Mouse (Mus musculus) hindbrain, embryonic 15.5 days (tissue): ENCODE results near the gene Gm17455. TPM values are rescaled to one million over a fixed set of nuclear protein-coding genes. Genes with fewer than 3 reads are reported as not detected.

ENCODE experiments used
- ATAC-seq: fragments of 200-750 bp; cut with Nextera tagmentation; 2 replicates; pipeline ENCODE4 v1.8.0; 2017; ENCODE audit warnings: low read depth, moderate number of reproducible peaks, moderate TSS enrichment; ENCODE audit not compliant: low FRiP score
- H3K27ac ChIP-seq: fragments of 300-500 bp; sonication (generic); replicated peaks from 2 replicates; pipeline ENCODE4 v1.5.1; 2015; ENCODE audit warnings: mild to moderate bottlenecking, inconsistent platforms
- H3K27me3 ChIP-seq: fragments of 300-500 bp; sonication (generic); 2 replicates; pipeline ENCODE4 v1.6.1; 2015; ENCODE audit warnings: control low read depth, inconsistent platforms
- H3K36me3 ChIP-seq: fragments of 300-500 bp; sonication (generic); 2 replicates; pipeline ENCODE4 v1.6.1; 2015; ENCODE audit warnings: control low read depth, inconsistent platforms
- H3K4me1 ChIP-seq: fragments of 300-500 bp; sonication (generic); replicated peaks from 2 replicates; pipeline ENCODE4 v1.6.1; 2015; ENCODE audit warnings: control low read depth, inconsistent platforms
- H3K4me2 ChIP-seq: fragments of 300-500 bp; sonication (generic); 2 replicates; pipeline ENCODE4 v1.6.1; 2015; ENCODE audit warnings: moderate library complexity, mild to moderate bottlenecking, inconsistent platforms
- H3K4me3 ChIP-seq: fragments of 300-500 bp; sonication (generic); 2 replicates; pipeline ENCODE4 v1.5.1; 2015; ENCODE audit warnings: mild to moderate bottlenecking, inconsistent platforms
- H3K9ac ChIP-seq: fragments of 300-500 bp; sonication (generic); 2 replicates; pipeline ENCODE4 v1.6.1; 2015; ENCODE audit warnings: inconsistent platforms
- H3K9me3 ChIP-seq: fragments of 300-500 bp; sonication (generic); 2 replicates; pipeline ENCODE4 v1.6.1; 2016; ENCODE audit warnings: control low read depth, inconsistent platforms
- WGBS: fragments of 180-500 bp; shearing (Covaris S2); methylation state at CpG from one replicate; pipeline ENCODE4 v1.1.7; 2015; 5-methylcytosine and 5-hydroxymethylcytosine counted together
- polyA plus RNA-seq: library from polyadenylated mRNA; unstranded; fragments of >200 nt; fragmentation: Nextera tagmentation; extraction: Ambion mirVana; gene quantifications from 2 replicates; pipeline ENCODE4 v1.2.1, GENCODE M21; 2015

Gene Gm17455
- polyA plus RNA-seq, 1 experiment from 2014 or later, result 16.8 TPM

GRCm38 (mm10) chr10:60442321-60442720, 42.8 kb downstream of the Gm17455 start:
- ATAC-seq, result no peak
- H3K4me3 ChIP-seq, result no peak overlapping the region
- H3K36me3 ChIP-seq, result no peaks in the 10 kb centered on the region
- no peaks in the 10 kb centered on the region for H3K9me3 ChIP-seq
- no peak overlapping the region for H3K27ac ChIP-seq
- no peak overlapping the region for H3K4me2 ChIP-seq
- no peaks in the 10 kb centered on the region for H3K4me1 ChIP-seq
- H3K27me3 ChIP-seq, result no peaks in the 10 kb centered on the region
- no peak overlapping the region for H3K9ac ChIP-seq
- 82% methylated on average over 4 of the region's 4 CpGs for WGBS

GRCm38 (mm10) chr10:60443078-60443477, 43.6 kb downstream of the Gm17455 start:
- H3K27me3 ChIP-seq, result no peaks in the 10 kb centered on the region
- no peaks in the 10 kb centered on the region for H3K9me3 ChIP-seq
- whole genome bisulfite sequencing, result 10% methylated on average over 2 of the region's 2 CpGs
- no peak overlapping the region for H3K9ac ChIP-seq
- H3K36me3 ChIP-seq, result no peaks in the 10 kb centered on the region
- H3K27ac ChIP-seq, result no peak overlapping the region
- no peak for ATAC-seq
- no peak overlapping the region for H3K4me2 ChIP-seq
- no peak overlapping the region for H3K4me3 ChIP-seq
- no peaks in the 10 kb centered on the region for H3K4me1 ChIP-seq

GRCm38 (mm10) chr10:60445031-60445593, 45.6 kb downstream of the Gm17455 start:
- Histone ChIP-seq H3K27ac (no peak overlapping the region), H3K9ac (no peak overlapping the region), H3K36me3 (no peaks in the 10 kb centered on the region), H3K9me3 (no peaks in the 10 kb centered on the region), H3K4me2 (no peak overlapping the region), H3K4me3 (no peak overlapping the region), H3K4me1 (no peaks in the 10 kb centered on the region), H3K27me3 (no peaks in the 10 kb centered on the region)
- ATAC-seq, result no peak; the same call in 1 of the 2 replicates
- 71% methylated on average over 8 of the region's 8 CpGs for WGBS

- peak; percentile 68 for ATAC-seq
- no peaks in the 10 kb centered on the region for H3K27me3 ChIP-seq
- H3K27ac ChIP-seq, result peak overlapping the region; percentile 42; the same call in 1 of the 2 replicates
- 50% methylated on average over 12 of the region's 12 CpGs for WGBS
- H3K4me1 ChIP-seq, result no peaks in the 10 kb centered on the region
- H3K36me3 ChIP-seq, result no peaks in the 10 kb centered on the region
- no peaks in the 10 kb centered on the region for H3K9me3 ChIP-seq
- no peak overlapping the region for H3K4me2 ChIP-seq
- H3K9ac ChIP-seq, result no peak overlapping the region
- H3K4me3 ChIP-seq, result no peak overlapping the region
Measured at GRCm38 (mm10) chr10:60447186-60447585, 47.7 kb downstream of the Gm17455 start.

Other genes starting within 250 kb of the Gm17455 start
- gene Chst3, start 180.5 kb upstream of the Gm17455 start, polyA plus RNA-seq, result 1.8 and 2.2 TPM in 2 replicates
- gene Psap, start 122.1 kb upstream of the Gm17455 start, polyA plus RNA-seq, result 194 and 203 TPM in 2 replicates
- 2.5 and 3.2 TPM in 2 replicates for gene Vsir, start 52.9 kb upstream of the Gm17455 start, polyA plus RNA-seq